Mouse (Mus musculus): ENCODE results near the gene Dnajc3. TPM values are rescaled to one million over a fixed set of nuclear protein-coding genes. Genes with fewer than 3 reads are reported as not detected.
A peak's percentile ranks its signal among the peaks of the same experiment; 100 is the strongest.
"Not testable (repeated sequence)": the region's sequence is repeated elsewhere in the genome, so short reads cannot be mapped to it uniquely, and the experiment has no call there.

The Dnajc3 gene
- polyA plus RNA-seq, 1 experiment from 2014 or later: 53.7 TPM

- H3K27ac ChIP-seq (ENCODE audit: low read depth, low read length); H3K4me3 ChIP-seq (ENCODE audit: low read depth, low read length); H3K4me2 ChIP-seq; H3K4me1 ChIP-seq (replicated peaks; ENCODE audit: control insufficient read depth, insufficient read depth, low read length); ATAC-seq (replicated peaks; ENCODE audit: low FRiP score); H3K9ac ChIP-seq (ENCODE audit: low read depth, low read length); H3K9me3 ChIP-seq (ENCODE audit: control insufficient read depth, low read length); H3K27me3 ChIP-seq (replicated peaks; ENCODE audit: control insufficient read depth, insufficient read depth, low read length); DNase-seq (ENCODE audit: low spot score): not testable (repeated sequence)
- H3K36me3 ChIP-seq (ENCODE audit: control insufficient read depth, insufficient read depth, low read length): peaks cover 13% of the 10 kb centered on the region
- WGBS: 66% methylated on average over 7 of the region's 11 CpGs
These were observed 44.8 kb downstream of the Dnajc3 start for GRCm38 (mm10) chr14:118982429-118983045.

DNA sequence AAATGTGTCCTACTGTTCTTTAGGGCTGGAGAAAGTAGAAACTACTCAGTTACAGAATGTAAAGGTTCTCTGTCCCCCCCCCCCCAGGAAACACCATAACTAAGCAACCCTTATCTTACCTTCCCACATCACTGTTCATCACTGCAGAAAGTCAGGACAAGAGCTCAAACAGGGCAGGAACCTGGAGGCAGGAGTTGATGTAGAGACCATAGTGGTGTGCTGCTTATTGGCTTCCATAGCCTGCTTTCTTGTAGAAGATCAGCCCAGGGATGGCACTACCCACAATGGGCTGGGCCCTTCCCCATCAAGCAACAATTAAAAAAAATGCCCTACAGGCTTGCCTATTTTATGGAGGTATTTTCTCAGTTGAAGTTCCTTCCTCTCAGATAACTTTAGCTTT lies 45.6 kb downstream of the Dnajc3 start:
- Histone ChIP-seq H3K9me3 (ENCODE audit: control insufficient read depth, low read length) (no peaks in the 10 kb centered on the region), H3K27ac (ENCODE audit: low read depth, low read length) (no peak overlapping the region), H3K36me3 (ENCODE audit: control insufficient read depth, insufficient read depth, low read length) (peaks cover 9% of the 10 kb centered on the region; the same call in 1 of the 2 replicates), H3K9ac (ENCODE audit: low read depth, low read length) (no peak overlapping the region), H3K4me2 (no peak overlapping the region), H3K27me3 (replicated peaks; ENCODE audit: control insufficient read depth, insufficient read depth, low read length) (no peaks in the 10 kb centered on the region), H3K4me3 (ENCODE audit: low read depth, low read length) (no peak overlapping the region), H3K4me1 (replicated peaks; ENCODE audit: control insufficient read depth, insufficient read depth, low read length) (peaks cover 4% of the 10 kb centered on the region; the same call in 1 of the 2 replicates)
- ATAC-seq (replicated peaks; ENCODE audit: low FRiP score): no peak
- DNase-seq (ENCODE audit: low spot score): no peak

GRCm38 (mm10) chr14:118984161-118984560 lies 46.4 kb downstream of the Dnajc3 start:
- no peak for ATAC-seq (replicated peaks; ENCODE audit: low FRiP score)
- Histone ChIP-seq H3K4me1 (replicated peaks; ENCODE audit: control insufficient read depth, insufficient read depth, low read length) (peaks cover 4% of the 10 kb centered on the region; the same call in 1 of the 2 replicates), H3K27me3 (replicated peaks; ENCODE audit: control insufficient read depth, insufficient read depth, low read length) (no peaks in the 10 kb centered on the region), H3K4me2 (no peak overlapping the region), H3K27ac (ENCODE audit: low read depth, low read length) (no peak overlapping the region), H3K36me3 (ENCODE audit: control insufficient read depth, insufficient read depth, low read length) (peaks cover 7% of the 10 kb centered on the region; the same call in 1 of the 2 replicates), H3K4me3 (ENCODE audit: low read depth, low read length) (no peak overlapping the region), H3K9me3 (ENCODE audit: control insufficient read depth, low read length) (no peaks in the 10 kb centered on the region), H3K9ac (ENCODE audit: low read depth, low read length) (no peak overlapping the region)
- 79% methylated on average over 4 of the region's 4 CpGs for WGBS
- no peak for DNase-seq (ENCODE audit: low spot score)

DNA sequence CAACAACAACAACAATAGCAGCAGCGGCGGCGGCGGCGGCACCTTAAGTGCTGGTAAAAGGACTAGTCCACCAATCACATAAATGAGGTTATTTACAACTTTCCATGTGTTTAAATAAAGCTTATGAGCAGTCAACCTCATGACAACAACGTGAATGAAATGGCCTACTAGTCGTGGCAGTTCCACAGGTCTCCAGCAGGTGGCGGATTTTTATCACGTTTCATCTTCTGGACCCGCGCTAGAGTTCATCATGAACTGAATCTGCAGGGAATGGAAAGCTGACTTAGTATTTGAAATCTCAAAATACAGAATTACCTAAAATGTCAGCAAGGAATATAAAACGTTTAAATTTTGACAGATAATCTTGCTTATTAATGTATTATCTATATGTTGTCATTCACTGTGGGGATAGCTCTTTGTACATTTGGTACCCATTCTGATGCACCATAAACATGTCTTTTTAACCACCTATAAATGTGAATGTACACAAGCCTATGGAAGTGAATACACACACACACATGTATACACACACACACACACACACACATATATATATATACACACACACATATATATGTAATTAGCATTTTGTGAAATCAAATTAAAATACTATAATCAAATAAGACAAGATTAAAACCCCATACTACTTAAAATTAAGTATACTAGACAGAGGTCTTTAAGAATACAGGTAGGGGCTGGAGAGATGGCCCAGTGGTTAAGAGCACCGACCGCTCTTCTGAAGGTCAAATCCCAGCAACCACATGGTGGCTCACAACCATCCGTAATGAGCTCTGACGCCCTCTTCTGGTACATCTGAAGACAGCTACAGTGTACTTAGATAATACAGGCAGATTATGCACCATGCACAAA lies 49.1 kb downstream of the Dnajc3 start:
- H3K9me3 ChIP-seq (ENCODE audit: control insufficient read depth, low read length): no peaks in the 10 kb centered on the region

DNA sequence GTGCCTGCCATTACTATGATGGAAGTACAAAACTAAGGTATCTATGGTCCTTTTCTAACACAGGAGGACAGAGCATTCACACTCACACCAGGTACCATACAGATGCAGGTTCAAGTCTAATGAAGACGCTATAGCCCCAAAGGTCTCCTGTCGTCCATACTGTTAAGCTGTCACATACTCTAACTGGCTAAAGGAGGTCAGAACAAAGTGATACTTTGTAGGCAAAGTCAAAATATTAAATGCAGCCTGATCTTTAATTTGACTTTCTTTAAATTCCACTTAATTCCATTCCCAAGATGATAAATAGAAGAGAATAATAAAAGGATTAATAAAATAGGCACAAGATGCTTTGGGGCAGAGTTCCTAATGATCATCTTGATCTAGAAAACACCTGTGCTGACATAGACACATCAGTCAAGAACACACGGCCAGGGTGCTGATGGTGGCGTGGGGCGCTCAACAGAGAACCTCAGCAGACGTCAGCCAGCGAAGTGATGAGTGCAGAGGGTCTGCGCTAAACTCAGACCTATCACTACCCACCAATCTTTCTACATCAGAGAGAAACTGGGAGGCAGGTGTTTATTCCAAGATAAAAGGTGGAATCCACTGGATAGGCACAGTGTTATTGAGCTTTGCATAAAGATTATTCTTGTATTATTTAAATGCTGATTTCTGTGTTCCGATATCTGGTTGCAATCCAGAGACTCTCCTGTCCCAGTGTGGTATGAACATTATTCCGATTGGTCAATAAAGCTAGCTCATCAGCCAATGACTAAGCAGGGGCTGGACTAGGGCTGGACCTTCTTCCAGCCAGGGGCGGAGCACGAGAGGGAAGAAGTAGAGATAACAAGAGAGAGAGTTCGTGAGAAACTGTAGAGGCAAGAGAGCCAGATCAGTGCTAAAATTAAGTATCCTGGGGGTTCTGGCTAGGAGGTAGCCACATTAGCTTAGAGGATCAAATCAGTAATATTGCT lies 50.0 kb downstream of the Dnajc3 start:
- 41% methylated on average over 13 of the region's 13 CpGs for WGBS
- Histone ChIP-seq H3K4me3 (ENCODE audit: low read depth, low read length) (peak overlapping the region; percentile 16; the same call in 1 of the 2 replicates), H3K4me1 (replicated peaks; ENCODE audit: control insufficient read depth, insufficient read depth, low read length) (no peaks in the 10 kb centered on the region; the same call in 1 of the 2 replicates), H3K27me3 (replicated peaks; ENCODE audit: control insufficient read depth, insufficient read depth, low read length) (no peaks in the 10 kb centered on the region), H3K27ac (ENCODE audit: low read depth, low read length) (no peak overlapping the region), H3K9ac (ENCODE audit: low read depth, low read length) (no peak overlapping the region), H3K9me3 (ENCODE audit: control insufficient read depth, low read length) (no peaks in the 10 kb centered on the region), H3K36me3 (ENCODE audit: control insufficient read depth, insufficient read depth, low read length) (peaks cover 3% of the 10 kb centered on the region; the same call in 1 of the 2 replicates), H3K4me2 (peak overlapping the region; percentile 58)
- ATAC-seq (replicated peaks; ENCODE audit: low FRiP score) (peak; percentile 95), DNase-seq (ENCODE audit: low spot score) (no peak)

More for the DNA sequence above, 49.1 kb downstream of the Dnajc3 start:
- H3K27me3 ChIP-seq (replicated peaks; ENCODE audit: control insufficient read depth, insufficient read depth, low read length): no peaks in the 10 kb centered on the region
- H3K36me3 ChIP-seq (ENCODE audit: control insufficient read depth, insufficient read depth, low read length): peaks cover 3% of the 10 kb centered on the region; the same call in 1 of the 2 replicates
- peak; percentile 53 for DNase-seq (ENCODE audit: low spot score)
- H3K27ac ChIP-seq (ENCODE audit: low read depth, low read length): no peak overlapping the region
- H3K4me2 ChIP-seq: no peak overlapping the region
- no peak overlapping the region for H3K4me3 ChIP-seq (ENCODE audit: low read depth, low read length)
- no peaks in the 10 kb centered on the region; the same call in 1 of the 2 replicates for H3K4me1 ChIP-seq (replicated peaks; ENCODE audit: control insufficient read depth, insufficient read depth, low read length)
- H3K9ac ChIP-seq (ENCODE audit: low read depth, low read length): no peak overlapping the region
- 0 out of 2 replicates have a peak, but pooled peaks have one; percentile 16 for ATAC-seq (replicated peaks; ENCODE audit: low FRiP score)
- WGBS: 36% methylated on average over 16 of the region's 16 CpGs

- Histone ChIP-seq H3K4me2 (no peak overlapping the region), H3K9ac (ENCODE audit: low read depth, low read length) (no peak overlapping the region), H3K27me3 (replicated peaks; ENCODE audit: control insufficient read depth, insufficient read depth, low read length) (no peaks in the 10 kb centered on the region), H3K27ac (ENCODE audit: low read depth, low read length) (no peak overlapping the region), H3K4me3 (ENCODE audit: low read depth, low read length) (no peak overlapping the region), H3K4me1 (replicated peaks; ENCODE audit: control insufficient read depth, insufficient read depth, low read length) (no peaks in the 10 kb centered on the region), H3K9me3 (ENCODE audit: control insufficient read depth, low read length) (no peaks in the 10 kb centered on the region), H3K36me3 (ENCODE audit: control insufficient read depth, insufficient read depth, low read length) (0 out of 2 replicates have a peak, but pooled peaks cover 2% of the 10 kb centered on the region)
- WGBS: 85% methylated on average over 9 of the region's 9 CpGs
- DNase-seq (ENCODE audit: low spot score) (no peak), ATAC-seq (replicated peaks; ENCODE audit: low FRiP score) (no peak)
These were observed 57.6 kb downstream of the Dnajc3 start for GRCm38 (mm10) chr14:118995226-118995925.

GRCm38 (mm10) chr14:119003320-119003719 lies 65.5 kb downstream of the Dnajc3 start:
- Histone ChIP-seq H3K9me3 (ENCODE audit: control insufficient read depth, low read length) (no peaks in the 10 kb centered on the region), H3K27ac (ENCODE audit: low read depth, low read length) (no peak overlapping the region), H3K27me3 (replicated peaks; ENCODE audit: control insufficient read depth, insufficient read depth, low read length) (no peaks in the 10 kb centered on the region), H3K9ac (ENCODE audit: low read depth, low read length) (no peak overlapping the region), H3K4me2 (no peak overlapping the region), H3K4me3 (ENCODE audit: low read depth, low read length) (no peak overlapping the region), H3K36me3 (ENCODE audit: control insufficient read depth, insufficient read depth, low read length) (no peaks in the 10 kb centered on the region; the same call in 1 of the 2 replicates), H3K4me1 (replicated peaks; ENCODE audit: control insufficient read depth, insufficient read depth, low read length) (peaks cover 4% of the 10 kb centered on the region; the same call in 1 of the 2 replicates)
- DNase-seq (ENCODE audit: low spot score) (no peak), ATAC-seq (replicated peaks; ENCODE audit: low FRiP score) (no peak)

All from liver, embryonic 11.5 days (tissue).